Mouse (Mus musculus) liver, embryonic 11.5 days (tissue): Measurements from ENCODE around the gene Acaa1a. TPM values are rescaled to one million over a fixed set of nuclear protein-coding genes. Genes with fewer than 3 reads are reported as not detected.
A peak's percentile ranks its signal among the peaks of the same experiment; 100 is the strongest.

Experiments used
- ATAC-seq: fragments of 200-750 bp; cut with Nextera tagmentation; replicated peaks from 2 replicates; pipeline ENCODE4 v1.8.0; 2017; ENCODE audit warnings: moderate number of reproducible peaks, mild to moderate bottlenecking, moderate TSS enrichment, moderate library complexity; ENCODE audit not compliant: low FRiP score
- DNase-seq: peaks from one replicate; pipeline ENCODE4 v3.0.0-alpha.2; 2017; ENCODE audit warnings: low spot score
- H3K27ac ChIP-seq: fragments of 300-500 bp; sonication (generic); 2 replicates; pipeline ENCODE4 v1.5.1; 2014; ENCODE audit warnings: mild to moderate bottlenecking, low read depth, low read length, control low read depth
- H3K27me3 ChIP-seq: fragments of 300-500 bp; sonication (generic); replicated peaks from 2 replicates; pipeline ENCODE4 v1.6.1; 2014; ENCODE audit warnings: low read length, mixed read lengths; ENCODE audit not compliant: control insufficient read depth, insufficient read depth
- H3K36me3 ChIP-seq: fragments of 300-500 bp; sonication (generic); 2 replicates; pipeline ENCODE4 v1.6.1; 2014; ENCODE audit warnings: mild to moderate bottlenecking, low read length, moderate library complexity, mixed read lengths; ENCODE audit not compliant: control insufficient read depth, insufficient read depth
- H3K4me1 ChIP-seq: fragments of 300-500 bp; sonication (generic); replicated peaks from 2 replicates; pipeline ENCODE4 v1.6.1; 2014; ENCODE audit warnings: low read length, mixed read lengths; ENCODE audit not compliant: control insufficient read depth, insufficient read depth
- H3K4me2 ChIP-seq: fragments of 300-500 bp; sonication (generic); 2 replicates; pipeline ENCODE4 v1.6.1; 2014; ENCODE audit warnings: mild to moderate bottlenecking, control low read depth, moderate library complexity
- H3K4me3 ChIP-seq: fragments of 300-500 bp; sonication (generic); 2 replicates; pipeline ENCODE4 v1.5.1; 2014; ENCODE audit warnings: low read depth, low read length, control low read depth
- H3K9ac ChIP-seq: fragments of 300-500 bp; sonication (generic); 2 replicates; pipeline ENCODE4 v1.6.1; 2014; ENCODE audit warnings: low read depth, low read length, control low read depth
- H3K9me3 ChIP-seq: fragments of 300-500 bp; sonication (generic); 2 replicates; pipeline ENCODE4 v1.6.1; 2016; ENCODE audit warnings: low read length, inconsistent platforms, mixed read lengths; ENCODE audit not compliant: control insufficient read depth
- WGBS: fragments of 180-500 bp; shearing (Covaris S2); extraction: QIAGEN DNeasy Blood & Tissue Kit; methylation state at CpG from one replicate; pipeline ENCODE4 v1.1.7; 2014; 5-methylcytosine and 5-hydroxymethylcytosine counted together
- polyA plus RNA-seq: library from polyadenylated mRNA; unstranded; fragments of >200 nt; fragmentation: Nextera tagmentation; extraction: Ambion mirVana; gene quantifications from 2 replicates; pipeline ENCODE4 v1.2.1, GENCODE M21; 2014

Gene Acaa1a
- polyA plus RNA-seq, 1 experiment from 2014 or later = 61.2 TPM

DNA sequence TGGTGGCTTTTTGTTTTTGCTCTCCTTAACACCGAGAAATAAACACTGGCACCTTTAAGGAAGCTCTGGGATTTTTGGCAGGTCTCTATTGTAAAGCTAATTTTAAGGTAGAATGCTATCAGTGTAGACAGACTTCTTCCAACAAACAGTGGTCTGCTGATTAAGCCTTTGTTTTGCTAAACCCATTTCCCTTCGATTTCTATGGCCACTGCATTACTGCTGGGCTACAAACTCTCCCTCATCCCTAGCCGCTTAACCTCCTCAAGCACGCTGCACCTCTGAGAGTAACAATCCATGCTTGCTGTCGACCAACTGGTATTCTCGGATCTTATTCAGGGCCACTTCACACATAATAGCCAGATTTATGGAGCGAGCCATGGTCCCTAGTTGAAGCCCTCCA, 18.5 kb upstream of the Acaa1a start:
- ATAC-seq = no peak
- peak overlapping the region; percentile 99 for H3K4me2 ChIP-seq
- H3K9me3 ChIP-seq = no peaks in the 10 kb centered on the region
- DNase-seq = no peak
- no peaks in the 10 kb centered on the region for H3K36me3 ChIP-seq
- H3K9ac ChIP-seq = peak overlapping the region; percentile 93
- peaks cover 7% of the 10 kb centered on the region for H3K4me1 ChIP-seq
- peak overlapping the region; percentile 96 for H3K4me3 ChIP-seq
- 12% methylated on average over 7 of the region's 7 CpGs for WGBS
- H3K27ac ChIP-seq = 0 out of 2 replicates have a peak overlapping the region, but pooled peaks have one; percentile 92
- no peaks in the 10 kb centered on the region for H3K27me3 ChIP-seq

DNA sequence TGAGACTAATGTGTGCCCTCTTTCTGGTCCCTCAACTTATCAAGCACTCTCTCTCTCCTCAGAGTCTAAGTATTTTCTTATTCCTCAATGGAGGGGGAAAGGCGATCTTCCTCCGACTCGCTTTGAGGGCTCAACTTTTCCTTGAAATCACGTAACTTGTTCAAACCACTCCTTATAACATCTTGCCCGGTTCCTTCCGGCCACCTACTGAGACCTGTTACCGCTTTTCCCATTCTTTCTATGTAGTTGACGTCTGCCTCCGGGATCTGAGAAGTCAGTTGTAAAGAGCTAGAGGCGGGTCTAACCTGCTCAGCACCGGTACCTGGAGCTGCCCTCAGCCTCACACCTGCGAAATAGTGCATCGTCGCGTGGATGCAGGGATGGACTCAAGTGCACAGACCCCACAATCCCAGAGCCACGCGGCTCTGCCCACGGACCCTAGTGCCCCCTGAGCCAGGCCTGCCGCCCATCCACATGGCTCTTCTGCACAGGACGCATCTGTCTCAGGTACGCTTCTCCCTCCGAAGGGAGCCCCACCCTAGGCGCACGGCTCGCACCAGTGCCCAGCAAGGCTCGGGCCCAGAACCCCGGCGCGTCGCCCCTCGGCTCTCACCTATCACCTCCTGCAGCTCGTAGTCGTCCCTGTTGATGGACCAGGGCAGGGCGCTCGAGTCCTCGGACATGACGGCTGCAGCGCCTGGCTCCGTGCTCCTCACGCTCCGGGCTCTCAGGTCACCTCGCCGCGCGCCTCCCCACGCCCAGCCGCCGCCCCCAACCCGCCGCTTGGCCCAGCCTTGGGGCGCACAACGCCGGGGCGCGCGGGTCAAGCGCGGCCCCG, 17.9 kb upstream of the Acaa1a start:
- Histone ChIP-seq H3K4me1 (peaks cover 7% of the 10 kb centered on the region), H3K4me2 (peak overlapping the region; percentile 99), H3K4me3 (peak overlapping the region; percentile 96), H3K9me3 (no peaks in the 10 kb centered on the region), H3K9ac (peak overlapping the region; percentile 93), H3K27ac (peak overlapping the region; percentile 92), H3K36me3 (no peaks in the 10 kb centered on the region), H3K27me3 (no peaks in the 10 kb centered on the region)
- under 1% methylated on average over 54 of the region's 59 CpGs for WGBS
- ATAC-seq = peak; percentile 26
- DNase-seq = peak; percentile 62

DNA sequence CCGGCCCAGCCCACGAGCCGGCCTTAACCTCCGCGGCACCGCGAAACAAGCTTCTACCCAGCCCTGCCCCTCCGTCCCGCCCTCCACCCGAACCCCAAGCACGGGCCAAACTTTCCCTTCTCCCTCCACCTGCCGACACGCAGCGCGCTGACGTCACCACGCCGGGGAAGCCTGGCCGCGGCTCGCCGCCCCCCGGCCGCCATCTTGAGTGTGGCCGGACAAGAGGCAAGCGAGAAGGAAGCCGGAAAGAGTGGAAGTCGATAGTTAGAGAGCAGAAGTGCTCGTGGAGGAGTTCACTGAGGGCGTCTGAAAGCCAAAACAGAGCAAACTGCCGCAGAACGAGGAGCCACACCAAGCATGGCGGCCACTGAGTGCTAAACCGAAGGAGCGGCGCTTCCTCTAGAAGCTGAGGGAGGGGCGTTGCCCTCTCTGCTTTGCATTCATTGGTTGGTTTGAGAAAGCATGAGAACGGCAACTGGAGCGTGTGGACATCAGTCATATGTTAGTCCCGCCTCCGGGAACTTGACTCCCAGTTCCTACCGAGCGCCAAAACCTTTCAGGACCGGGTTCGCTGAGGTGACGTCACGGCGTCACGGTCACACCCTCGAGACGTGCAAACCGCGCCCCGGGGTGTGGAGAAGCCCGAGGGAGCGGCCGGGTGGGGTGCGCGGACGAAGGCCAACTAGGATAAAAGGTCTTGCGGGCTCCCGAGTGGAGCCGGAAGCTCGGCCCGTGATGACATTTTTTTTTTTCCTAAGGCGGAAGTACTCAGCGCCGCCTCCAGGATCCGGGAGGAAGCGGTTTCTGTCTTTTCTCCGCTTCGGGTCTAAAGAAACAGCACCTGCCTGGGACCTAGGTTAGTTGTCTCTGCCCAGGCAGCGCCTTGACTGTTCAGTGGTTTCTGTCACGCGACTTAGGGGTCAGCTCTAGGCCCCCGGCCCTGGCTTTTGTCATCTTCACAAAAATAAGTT, 16.9 kb upstream of the Acaa1a start, which contains the start of gene Oxsr1:
Oxsr1 (minus strand) TSS at position 139 of the 971 bp plus-strand sequence.
- ATAC-seq (peak; percentile 95), DNase-seq (peak; percentile 99)
- Histone ChIP-seq H3K36me3 (no peaks in the 10 kb centered on the region), H3K4me1 (peaks cover 7% of the 10 kb centered on the region), H3K4me3 (peak within 1 kb of the TSS; percentile 96), H3K4me2 (peak within 1 kb of the TSS; percentile 99), H3K27ac (peak within 1 kb of the TSS; percentile 99), H3K9me3 (no peaks in the 10 kb centered on the region), H3K27me3 (no peaks in the 10 kb centered on the region), H3K9ac (peak within 1 kb of the TSS; percentile 93)
- WGBS = under 1% methylated on average over 76 of the region's 76 CpGs

DNA sequence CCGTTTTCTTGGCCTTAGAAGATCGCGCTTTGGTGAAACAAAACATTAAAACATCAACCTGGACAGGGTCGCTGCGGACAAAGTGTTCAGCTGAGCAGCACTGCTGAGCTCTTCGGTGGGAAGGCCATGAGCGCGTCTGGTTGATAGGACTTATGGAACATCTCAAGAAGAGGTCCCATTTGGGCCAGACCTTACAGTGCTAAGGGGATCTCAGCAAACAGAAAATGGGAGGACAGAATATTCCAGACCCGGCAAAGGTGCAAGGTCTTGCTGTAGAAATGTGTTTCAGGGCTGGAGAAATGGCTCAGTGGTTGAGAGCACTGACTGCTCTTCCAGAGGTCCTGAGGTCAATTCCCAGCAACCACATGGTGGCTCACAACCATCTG, 16.2 kb upstream of the Acaa1a start:
- peaks cover 7% of the 10 kb centered on the region for H3K4me1 ChIP-seq
- DNase-seq (no peak), ATAC-seq (no peak)
- peak overlapping the region; percentile 96 for H3K4me3 ChIP-seq
- H3K36me3 ChIP-seq = no peaks in the 10 kb centered on the region
- H3K27me3 ChIP-seq = no peaks in the 10 kb centered on the region
- peak overlapping the region; percentile 99 for H3K27ac ChIP-seq
- H3K9me3 ChIP-seq = no peaks in the 10 kb centered on the region
- peak overlapping the region; percentile 87 for H3K9ac ChIP-seq
- WGBS = 6% methylated on average over 9 of the region's 9 CpGs
- H3K4me2 ChIP-seq = peak overlapping the region; percentile 99

DNA sequence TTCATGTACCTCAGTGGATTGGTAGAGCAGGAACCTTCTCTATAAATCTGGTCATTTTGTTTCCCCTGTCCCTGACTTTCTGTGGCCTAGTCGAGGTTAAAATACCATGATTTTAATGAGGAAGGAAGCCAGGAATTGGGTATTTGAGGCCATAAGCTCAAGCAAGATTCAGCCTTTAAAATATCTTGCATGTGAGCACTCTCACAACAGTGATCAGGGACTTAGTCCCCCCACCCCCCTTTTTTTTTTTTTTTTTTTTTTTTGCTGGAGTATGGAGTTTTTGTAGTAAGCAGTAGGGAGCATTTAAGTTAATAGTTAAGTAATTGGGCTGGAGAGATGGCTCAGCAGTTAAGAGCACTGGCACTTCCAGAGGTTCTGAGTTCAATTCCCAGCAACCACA, 15.3 kb upstream of the Acaa1a start:
- 49% methylated on average over 1 of the region's 1 CpGs for WGBS
- H3K9me3 ChIP-seq = no peaks in the 10 kb centered on the region
- DNase-seq = no peak
- H3K4me2 ChIP-seq = peak overlapping the region; percentile 99
- H3K9ac ChIP-seq = no peak overlapping the region
- H3K4me3 ChIP-seq = no peak overlapping the region
- peak overlapping the region; percentile 32; the same call in 1 of the 2 replicates for H3K27ac ChIP-seq
- peaks cover 7% of the 10 kb centered on the region for H3K4me1 ChIP-seq
- no peaks in the 10 kb centered on the region for H3K27me3 ChIP-seq
- no peaks in the 10 kb centered on the region for H3K36me3 ChIP-seq
- no peak for ATAC-seq

DNA sequence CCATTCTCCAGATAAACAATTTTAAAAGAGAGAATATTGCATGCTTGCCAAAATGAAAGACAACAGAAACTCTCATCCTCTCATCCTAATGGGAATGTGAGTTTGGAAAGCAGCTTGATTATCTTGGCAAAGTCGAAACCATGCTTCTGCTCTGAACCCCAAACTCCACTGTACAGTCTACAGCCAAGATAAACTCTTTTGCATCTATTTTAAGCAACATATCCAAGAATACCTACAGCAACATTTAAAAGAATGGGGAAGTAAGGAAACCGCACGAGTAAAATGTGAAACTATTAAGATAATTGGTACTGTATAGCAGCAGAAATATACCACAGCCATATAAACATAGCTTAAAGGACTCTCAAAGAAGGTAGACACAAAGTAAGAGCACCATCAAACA, 11.0 kb upstream of the Acaa1a start:
- no peak overlapping the region for H3K4me2 ChIP-seq
- DNase-seq (no peak), ATAC-seq (no peak)
- H3K4me3 ChIP-seq = no peak overlapping the region
- no peaks in the 10 kb centered on the region for H3K27me3 ChIP-seq
- H3K36me3 ChIP-seq = no peaks in the 10 kb centered on the region
- WGBS = 76% methylated on average over 3 of the region's 3 CpGs
- H3K27ac ChIP-seq = no peak overlapping the region
- H3K9ac ChIP-seq = no peak overlapping the region
- no peaks in the 10 kb centered on the region for H3K9me3 ChIP-seq
- no peaks in the 10 kb centered on the region; the same call in 1 of the 2 replicates for H3K4me1 ChIP-seq

DNA sequence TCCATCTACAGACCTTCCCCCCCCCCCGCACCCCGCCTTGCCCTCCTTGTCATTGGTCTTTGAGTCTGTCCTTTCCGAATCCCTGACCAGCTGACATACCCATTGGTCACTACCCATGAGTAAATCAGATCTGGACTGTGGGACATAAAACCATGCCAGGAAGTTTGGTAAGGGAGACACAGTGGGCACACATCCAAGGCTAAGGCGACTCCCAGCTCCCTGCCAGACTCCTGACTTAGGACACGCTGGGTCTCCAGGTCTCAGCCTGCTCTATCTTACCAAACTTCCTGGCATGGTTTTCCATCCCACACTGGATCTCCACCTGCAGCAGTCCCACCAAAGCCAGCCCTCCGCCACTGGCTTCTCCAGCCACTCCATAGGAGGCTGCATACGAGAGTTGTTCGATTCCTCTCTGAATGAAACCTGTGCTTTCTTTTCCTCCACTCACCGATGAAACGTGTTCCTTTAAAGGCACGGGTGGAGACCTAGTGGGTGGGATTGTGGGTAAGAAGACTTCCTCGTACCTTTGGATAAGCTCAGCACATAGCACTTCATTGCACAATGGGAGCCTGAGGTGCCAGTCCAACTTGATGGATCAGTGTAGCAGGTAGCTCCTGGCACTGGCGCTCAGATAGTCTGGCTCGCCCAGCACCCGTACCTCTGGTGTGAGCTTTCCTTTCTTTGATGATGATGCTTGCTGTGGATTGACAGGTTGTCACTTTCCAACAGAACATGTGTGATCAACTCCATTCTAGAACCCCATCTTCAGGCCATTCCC, 9.1 kb upstream of the Acaa1a start:
- ATAC-seq = no peak
- no peaks in the 10 kb centered on the region for H3K36me3 ChIP-seq
- H3K27ac ChIP-seq = no peak overlapping the region
- H3K9ac ChIP-seq = no peak overlapping the region
- H3K4me3 ChIP-seq = no peak overlapping the region
- H3K4me1 ChIP-seq = no peaks in the 10 kb centered on the region; the same call in 1 of the 2 replicates
- H3K4me2 ChIP-seq = no peak overlapping the region
- DNase-seq = no peak
- WGBS = 87% methylated on average over 15 of the region's 15 CpGs
- H3K9me3 ChIP-seq = no peaks in the 10 kb centered on the region
- H3K27me3 ChIP-seq = no peaks in the 10 kb centered on the region

DNA sequence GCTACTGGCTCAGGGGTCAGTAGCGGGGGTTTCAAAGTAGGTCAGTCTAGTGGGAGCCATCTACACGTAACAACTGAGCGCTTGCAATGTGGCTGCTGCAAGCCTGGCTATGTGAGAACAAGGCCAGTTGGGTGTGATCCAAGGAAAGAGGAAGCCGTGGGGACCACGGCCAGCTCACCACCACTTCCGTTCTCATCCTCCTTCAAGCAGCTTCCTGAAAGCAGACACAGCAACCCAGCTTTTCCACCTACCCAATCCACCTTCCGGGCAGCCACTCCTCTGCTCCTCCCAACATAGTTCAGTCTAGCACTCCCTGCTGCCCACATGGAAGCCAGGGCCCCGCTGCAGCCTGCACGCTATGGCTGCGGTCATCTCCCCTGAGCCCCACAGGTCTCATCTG, 5.2 kb upstream of the Acaa1a start:
- 27% methylated on average over 10 of the region's 10 CpGs for WGBS
- Histone ChIP-seq H3K9ac (peak overlapping the region; percentile 35; the same call in 1 of the 2 replicates), H3K27me3 (no peaks in the 10 kb centered on the region), H3K27ac (no peak overlapping the region), H3K9me3 (no peaks in the 10 kb centered on the region), H3K4me1 (no peaks in the 10 kb centered on the region; the same call in 1 of the 2 replicates), H3K4me2 (peak overlapping the region; percentile 19), H3K36me3 (no peaks in the 10 kb centered on the region), H3K4me3 (no peak overlapping the region)
- ATAC-seq = no peak; the same call in 1 of the 2 replicates
- DNase-seq = no peak
